Comparison of ENCODE assay signal across 19 mouse cellular contexts in genomic region chr1:91861511-91861910, GRCm38 (mm10).
DNase-seq lines count a peak whose midpoint lies in the region; ATAC-seq and TF ChIP-seq lines count a peak whose summit lies in the region.
"Had no signal": no experiment of that assay in that cellular context is flagged by ENCODE, and none has a peak within 500 bp of the region (broad histone marks: within the 10 kb centered on the region; RNA-seq: fewer than 3 reads in every experiment).

No protein-coding gene starts in this region.

- peak; percentile 22 for DNase-seq in forebrain, embryonic 11.5 days (ENCODE audit: low spot score)
- no peak for DNase-seq in heart, postnatal 36 days
- DNase-seq in liver, postnatal 0 days = no peak
- DNase-seq in 416B (ENCODE audit: low read depth) = peak; percentile 6
- DNase-seq: adrenal gland, adult 8-10 months; adrenal gland, postnatal 36 days; cerebellum, adult 2 months; cerebellum, postnatal 10 days; forebrain, postnatal 0 days; gastrocnemius, postnatal 14 days had no signal

- intact Hi-C loops in heart, postnatal 36 days (cut with DNase I) = no loop called here

- TF ChIP-seq EP300 in liver, postnatal 0 days (IDR thresholded peaks at IDR 0.05; ENCODE audit: low read depth) = no peak

- no peaks in the 10 kb centered on the region for H3K4me1 ChIP-seq in forebrain, embryonic 11.5 days (replicated peaks; ENCODE audit: control insufficient read depth, insufficient read depth, low read length)
- H3K4me1 ChIP-seq in forebrain, embryonic 13.5 days = no peaks in the 10 kb centered on the region
- H3K4me1 ChIP-seq in heart, embryonic 12.5 days (replicated peaks) = peaks cover 36% of the 10 kb centered on the region
- H3K4me1 ChIP-seq in liver, embryonic 12.5 days = peaks cover 8% of the 10 kb centered on the region
- H3K4me1 ChIP-seq in liver, postnatal 0 days (ENCODE audit: insufficient read depth) = peaks cover 3% of the 10 kb centered on the region; the same call in 1 of the 2 replicates
- H3K4me1 ChIP-seq: forebrain, embryonic 12.5 days had no signal

- no peak overlapping the region for H3K27ac ChIP-seq in forebrain, embryonic 11.5 days (ENCODE audit: low read depth, low read length)
- H3K27ac ChIP-seq in forebrain, embryonic 13.5 days = no peak overlapping the region
- H3K27ac ChIP-seq in heart, embryonic 12.5 days (ENCODE audit: poor library complexity, severe bottlenecking) = no peak overlapping the region
- H3K27ac ChIP-seq in liver, embryonic 12.5 days = no peak overlapping the region
- no peak overlapping the region for H3K27ac ChIP-seq in liver, postnatal 0 days (ENCODE audit: low read depth)
- H3K27ac ChIP-seq: forebrain, embryonic 12.5 days; heart, embryonic 13.5 days; hindbrain, embryonic 10.5 days; hindbrain, embryonic 14.5 days had no signal

- no peak for ATAC-seq in forebrain, embryonic 11.5 days (replicated peaks; ENCODE audit: low FRiP score)
- ATAC-seq in forebrain, embryonic 13.5 days = no peak
- ATAC-seq in heart, embryonic 12.5 days (ENCODE audit: insufficient number of reproducible peaks, low FRiP score) = no peak
- ATAC-seq in liver, embryonic 12.5 days = 0 out of 2 replicates have a peak, but pooled peaks have one; percentile 13
- no peak for ATAC-seq in liver, postnatal 0 days
- ATAC-seq in granulocyte monocyte progenitor cell, adult 5-6 weeks (replicated peaks; ENCODE audit: poor library complexity, severe bottlenecking) = no peak
- ATAC-seq: forebrain, postnatal 0 days; intestine, embryonic 16.5 days had no signal

- no peak overlapping the region for H3K4me3 ChIP-seq in forebrain, embryonic 11.5 days (ENCODE audit: low read depth, low read length)
- no peak overlapping the region for H3K4me3 ChIP-seq in forebrain, embryonic 13.5 days
- no peak overlapping the region for H3K4me3 ChIP-seq in heart, embryonic 12.5 days
- H3K4me3 ChIP-seq in liver, embryonic 12.5 days = no peak overlapping the region
- no peak overlapping the region for H3K4me3 ChIP-seq in liver, postnatal 0 days (ENCODE audit: low read depth, low read length)
- H3K4me3 ChIP-seq: forebrain, embryonic 12.5 days; heart, embryonic 13.5 days; hindbrain, embryonic 10.5 days had no signal

- H3K27me3 ChIP-seq in forebrain, embryonic 11.5 days (ENCODE audit: control insufficient read depth, insufficient read depth, low read length) = no peaks in the 10 kb centered on the region
- H3K27me3 ChIP-seq in forebrain, embryonic 13.5 days = no peaks in the 10 kb centered on the region
- H3K27me3 ChIP-seq in heart, embryonic 12.5 days (replicated peaks) = 0 out of 2 replicates have a peak, but pooled peaks cover 4% of the 10 kb centered on the region
- H3K27me3 ChIP-seq in liver, embryonic 12.5 days (replicated peaks) = no peaks in the 10 kb centered on the region
- H3K27me3 ChIP-seq in liver, postnatal 0 days (ENCODE audit: insufficient read depth, low read length) = no peaks in the 10 kb centered on the region
- H3K27me3 ChIP-seq: forebrain, embryonic 12.5 days had no signal

- no peak for TF ChIP-seq CTCF in liver, postnatal 0 days (IDR thresholded peaks at IDR 0.05; ENCODE audit: low read depth)

- no peaks in the 10 kb centered on the region for H3K9me3 ChIP-seq in forebrain, embryonic 11.5 days (ENCODE audit: control insufficient read depth, low read length)
- H3K9me3 ChIP-seq in forebrain, embryonic 13.5 days (replicated peaks) = no peaks in the 10 kb centered on the region
- H3K9me3 ChIP-seq in heart, embryonic 12.5 days (replicated peaks) = no peaks in the 10 kb centered on the region
- no peaks in the 10 kb centered on the region for H3K9me3 ChIP-seq in liver, embryonic 12.5 days (replicated peaks)
- H3K9me3 ChIP-seq in liver, postnatal 0 days (ENCODE audit: low read length) = no peaks in the 10 kb centered on the region
- H3K9me3 ChIP-seq: forebrain, embryonic 12.5 days; heart, embryonic 13.5 days; hindbrain, embryonic 10.5 days had no signal

- no peak overlapping the region for H3K4me2 ChIP-seq in forebrain, embryonic 11.5 days (ENCODE audit: low read depth, low read length, severe bottlenecking)
- no peak overlapping the region for H3K4me2 ChIP-seq in forebrain, embryonic 13.5 days
- H3K4me2 ChIP-seq in heart, embryonic 12.5 days = peak overlapping the region; percentile 14; the same call in 1 of the 2 replicates
- no peak overlapping the region for H3K4me2 ChIP-seq in liver, embryonic 12.5 days
- H3K4me2 ChIP-seq in liver, postnatal 0 days (ENCODE audit: low read depth, low read length) = no peak overlapping the region
- H3K4me2 ChIP-seq: forebrain, embryonic 12.5 days; heart, embryonic 13.5 days; hindbrain, embryonic 14.5 days had no signal

- no peaks in the 10 kb centered on the region for H3K36me3 ChIP-seq in forebrain, embryonic 11.5 days (ENCODE audit: control insufficient read depth, insufficient read depth, low read length)
- H3K36me3 ChIP-seq in forebrain, embryonic 13.5 days (ENCODE audit: poor library complexity, severe bottlenecking) = no peaks in the 10 kb centered on the region
- no peaks in the 10 kb centered on the region for H3K36me3 ChIP-seq in heart, embryonic 12.5 days
- no peaks in the 10 kb centered on the region for H3K36me3 ChIP-seq in liver, embryonic 12.5 days
- no peaks in the 10 kb centered on the region for H3K36me3 ChIP-seq in liver, postnatal 0 days (replicated peaks; ENCODE audit: insufficient read depth, low read length)
- H3K36me3 ChIP-seq: forebrain, embryonic 12.5 days; heart, embryonic 13.5 days; hindbrain, embryonic 10.5 days had no signal

- H3K9ac ChIP-seq in forebrain, embryonic 11.5 days (ENCODE audit: low read length) = no peak overlapping the region
- no peak overlapping the region for H3K9ac ChIP-seq in forebrain, embryonic 13.5 days
- H3K9ac ChIP-seq in heart, embryonic 12.5 days = no peak overlapping the region
- no peak overlapping the region for H3K9ac ChIP-seq in liver, embryonic 12.5 days
- no peak overlapping the region for H3K9ac ChIP-seq in liver, postnatal 0 days (replicated peaks)
- H3K9ac ChIP-seq: forebrain, embryonic 12.5 days; forebrain, postnatal 0 days; heart, embryonic 13.5 days; hindbrain, embryonic 14.5 days had no signal

- 89% methylated on average over 7 of the region's 7 CpGs for WGBS in forebrain, embryonic 11.5 days
- 87% methylated on average over 7 of the region's 7 CpGs for WGBS in forebrain, embryonic 13.5 days
- 14% methylated on average over 7 of the region's 7 CpGs for WGBS in heart, embryonic 12.5 days
- WGBS in liver, embryonic 12.5 days (ENCODE audit: insufficient replicate concordance) = 25% methylated on average over 7 of the region's 7 CpGs
- 40% methylated on average over 7 of the region's 7 CpGs for WGBS in liver, postnatal 0 days (ENCODE audit: insufficient replicate concordance)

Comparison
In these comparisons a context has a peak if more than half of its experiments do, and no peak if none do; other contexts are left out.
1. DNase-seq: peak in forebrain, embryonic 11.5 days (single experiment) and 416B (single experiment); none in heart, postnatal 36 days (0 of 2) and liver, postnatal 0 days (single experiment).